Mouse (Mus musculus) cerebellum, adult 2 months (tissue): ENCODE data around the gene Atl2. TPM values are rescaled to one million over a fixed set of nuclear protein-coding genes. Genes with fewer than 3 reads are reported as not detected.

ENCODE experiments used
- DNase-seq, 2 experiments: peaks; one replicate each; pipeline ENCODE4 v3.0.0; 2021
- H3K27ac ChIP-seq: fragments of 200-500 bp; 2 replicates; pipeline ENCODE4 v1.5.1; 2012; ENCODE audit warnings: low read length, control low read depth, inconsistent platforms; ENCODE audit not compliant: insufficient read depth
- H3K27me3 ChIP-seq: fragments of 200-500 bp; 2 replicates; pipeline ENCODE4 v1.6.1; 2012; ENCODE audit warnings: inconsistent platforms, mild to moderate bottlenecking, low read length, moderate library complexity; ENCODE audit not compliant: control insufficient read depth, insufficient read depth
- H3K4me1 ChIP-seq: fragments of 200-500 bp; 2 replicates; pipeline ENCODE4 v1.6.1; 2011; ENCODE audit warnings: low read length; ENCODE audit not compliant: control insufficient read depth, insufficient read depth
- H3K4me3 ChIP-seq: fragments of 200-500 bp; replicated peaks from 2 replicates; pipeline ENCODE3; 2011; ENCODE audit warnings: mild to moderate bottlenecking, low read depth, low read length, control low read depth; ENCODE audit not compliant: insufficient read depth
- CTCF ChIP-seq: fragments of 200-500 bp; IDR thresholded peaks from 2 replicates; pipeline ENCODE4 v1.5.1; 2011; ENCODE audit warnings: low read depth, mild to moderate bottlenecking, control low read depth, low read length, moderate library complexity, borderline replicate concordance; ENCODE audit not compliant: insufficient read depth
- POLR2A ChIP-seq: fragments of 200-500 bp; IDR thresholded peaks from 2 replicates; pipeline ENCODE4 v1.6.1; 2011; ENCODE audit warnings: low read length, control low read depth, borderline replicate concordance; ENCODE audit not compliant: insufficient read depth
- WGBS: fragments of 180-500 bp; shearing (Covaris S2); methylation state at CpG from one replicate; pipeline ENCODE4 v1.1.7; 2018; 5-methylcytosine and 5-hydroxymethylcytosine counted together
- polyA plus RNA-seq: library from polyadenylated mRNA; depleted of rRNA; stranded (reverse); fragments of >200 nt; gene quantifications from 2 replicates; pipeline ENCODE4 v1.2.3, GENCODE M21; 2012; rRNA removed

The Atl2 gene
- 96.3 and 99.8 TPM in 2 replicates for polyA plus RNA-seq

- H3K27me3 ChIP-seq, result no peaks in the 10 kb centered on the region
- 0% methylated on average over 51 of the region's 51 CpGs for whole genome bisulfite sequencing
- peaks cover 7% of the 10 kb centered on the region for H3K4me1 ChIP-seq
- peak within 1 kb of the TSS; percentile 84 for H3K4me3 ChIP-seq
- DNase-seq, result peak; percentile 93 to 94
- H3K27ac ChIP-seq, result peak within 1 kb of the TSS; percentile 93
- peak; percentile 70; the same call in 1 of the 2 replicates for TF ChIP-seq POLR2A
- no peak for TF ChIP-seq CTCF
Measured at GRCm38 (mm10) chr17:79895911-79896423, at the start of gene Atl2. Gene Atl2 (minus strand): TSS chr17:79896123.

GRCm38 (mm10) chr17:79944851-79945250 lies 48.9 kb upstream of the Atl2 start:
- DNase-seq, result no peak
- WGBS, result 89% methylated on average over 6 of the region's 6 CpGs
- TF ChIP-seq CTCF (no peak), POLR2A (no peak)
- Histone ChIP-seq H3K4me1 (peaks cover 5% of the 10 kb centered on the region; the same call in 1 of the 2 replicates), H3K4me3 (no peak overlapping the region), H3K27me3 (no peaks in the 10 kb centered on the region; the same call in 1 of the 2 replicates), H3K27ac (no peak overlapping the region)

- no peak for DNase-seq
- no peak overlapping the region for H3K27ac ChIP-seq
- no peaks in the 10 kb centered on the region; the same call in 1 of the 2 replicates for H3K27me3 ChIP-seq
- H3K4me3 ChIP-seq, result no peak overlapping the region
- no peaks in the 10 kb centered on the region for H3K4me1 ChIP-seq
- WGBS, result 67% methylated on average over 5 of the region's 5 CpGs
- no peak for TF ChIP-seq CTCF
- no peak for TF ChIP-seq POLR2A
Measured at GRCm38 (mm10) chr17:79942418-79942817, 46.5 kb upstream of the Atl2 start.

- Histone ChIP-seq H3K27me3 (no peaks in the 10 kb centered on the region; the same call in 1 of the 2 replicates), H3K4me3 (no peak overlapping the region), H3K27ac (no peak overlapping the region), H3K4me1 (no peaks in the 10 kb centered on the region)
- DNase-seq, result no peak
- TF ChIP-seq POLR2A, result no peak
- TF ChIP-seq CTCF, result no peak
- WGBS, result 85% methylated on average over 3 of the region's 3 CpGs
Measured at GRCm38 (mm10) chr17:79939133-79939532, 43.2 kb upstream of the Atl2 start.

- TF ChIP-seq POLR2A (no peak), CTCF (no peak)
- H3K27ac ChIP-seq, result no peak overlapping the region
- H3K27me3 ChIP-seq, result no peaks in the 10 kb centered on the region; the same call in 1 of the 2 replicates
- WGBS, result 74% methylated on average over 10 of the region's 10 CpGs
- DNase-seq, result no peak
- H3K4me3 ChIP-seq, result no peak overlapping the region
- H3K4me1 ChIP-seq, result no peaks in the 10 kb centered on the region
Measured at GRCm38 (mm10) chr17:79937921-79938601, 42.1 kb upstream of the Atl2 start.

GRCm38 (mm10) chr17:79934370-79934769 lies 38.4 kb upstream of the Atl2 start:
- no peaks in the 10 kb centered on the region for H3K27me3 ChIP-seq
- no peaks in the 10 kb centered on the region for H3K4me1 ChIP-seq
- no peak for DNase-seq
- H3K27ac ChIP-seq, result no peak overlapping the region
- WGBS, result 94% methylated on average over 15 of the region's 15 CpGs
- no peak for TF ChIP-seq POLR2A
- no peak for TF ChIP-seq CTCF
- no peak overlapping the region for H3K4me3 ChIP-seq

GRCm38 (mm10) chr17:79932676-79933278 lies 36.9 kb upstream of the Atl2 start:
- no peak for DNase-seq
- 64% methylated on average over 5 of the region's 5 CpGs for WGBS
- TF ChIP-seq POLR2A (no peak), CTCF (no peak)
- Histone ChIP-seq H3K4me3 (no peak overlapping the region), H3K27me3 (no peaks in the 10 kb centered on the region), H3K4me1 (no peaks in the 10 kb centered on the region), H3K27ac (no peak overlapping the region)
